Mouse (Mus musculus): ENCODE measurements around the gene Pon1. TPM values are rescaled to one million over a fixed set of nuclear protein-coding genes. Genes with fewer than 3 reads are reported as not detected.

Gene Pon1
- 1.3 TPM for polyA plus RNA-seq (2014; fragmentation: Illumina TruSeq; extraction: RNeasy Lipid Tissue Mini Kit (QIAGEN cat#74804); ENCODE audit: low read depth, low replicate concordance)

GRCm38 (mm10) chr6:5193693-5194092, at the start of gene Pon1:
Gene Pon1 (minus strand): TSS chr6:5193946.

Other genes starting within 250 kb of the Pon1 start
- gene Pon3, start 62.3 kb upstream of the Pon1 start, polyA plus RNA-seq (2014; fragmentation: Illumina TruSeq; extraction: RNeasy Lipid Tissue Mini Kit (QIAGEN cat#74804); ENCODE audit: low read depth, low replicate concordance): 153 TPM
- gene Pon2, start 104.5 kb upstream of the Pon1 start, polyA plus RNA-seq (2014; fragmentation: Illumina TruSeq; extraction: RNeasy Lipid Tissue Mini Kit (QIAGEN cat#74804); ENCODE audit: low read depth, low replicate concordance): 203 TPM
- gene Asb4, start 189.4 kb upstream of the Pon1 start, polyA plus RNA-seq (2014; fragmentation: Illumina TruSeq; extraction: RNeasy Lipid Tissue Mini Kit (QIAGEN cat#74804); ENCODE audit: low read depth, low replicate concordance): 1.5 TPM